Mouse (Mus musculus) mesoderm, embryonic 11.5 days (tissue): ENCODE measurements around the gene Ndufaf4.
"Not testable (repeated sequence)": the region's sequence is repeated elsewhere in the genome, so short reads cannot be mapped to it uniquely, and the experiment has no call there.

Experiments used
- DNase-seq: peaks from one replicate; pipeline ENCODE4 v3.0.0-alpha.2; 2012; ENCODE audit warnings: low read depth, low spot score

The Ndufaf4 gene

DNA sequence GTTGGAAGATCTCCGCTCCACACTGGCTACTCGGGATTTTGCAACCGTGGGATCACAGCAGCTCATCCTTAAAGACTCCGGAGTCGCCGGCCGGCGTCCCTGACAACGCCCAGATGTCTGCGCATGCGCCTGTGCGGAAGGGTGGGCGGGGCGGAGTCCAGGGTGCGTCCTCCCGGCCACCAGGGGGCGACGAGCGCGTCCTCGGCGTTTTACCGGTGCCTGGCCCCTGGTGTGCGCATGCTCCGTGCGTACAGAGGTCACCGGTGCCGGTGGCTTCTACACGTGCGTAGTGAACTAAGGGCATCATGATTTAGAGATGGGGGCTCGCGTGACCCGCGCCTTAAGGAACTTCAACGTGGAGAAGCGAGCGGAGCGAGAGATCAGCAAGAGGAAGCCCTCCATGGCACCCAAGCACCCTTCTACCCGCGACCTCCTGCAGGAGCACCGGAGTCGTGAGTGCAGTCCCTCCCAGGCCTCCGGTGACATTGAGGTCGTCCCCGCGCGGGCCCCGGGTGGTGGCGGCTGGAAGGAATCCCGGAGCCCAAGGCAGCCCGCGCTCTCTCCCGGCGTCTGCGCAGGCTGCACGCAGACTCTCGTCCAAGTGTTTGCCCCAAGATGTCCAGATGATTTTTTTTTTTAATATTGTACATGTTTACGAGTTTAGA is at the start of gene Ndufaf4:
Gene Ndufaf4, plus strand, starts transcription at position 233 of the 665 bp plus-strand sequence.
- DNase-seq, result peak; percentile 96

DNA sequence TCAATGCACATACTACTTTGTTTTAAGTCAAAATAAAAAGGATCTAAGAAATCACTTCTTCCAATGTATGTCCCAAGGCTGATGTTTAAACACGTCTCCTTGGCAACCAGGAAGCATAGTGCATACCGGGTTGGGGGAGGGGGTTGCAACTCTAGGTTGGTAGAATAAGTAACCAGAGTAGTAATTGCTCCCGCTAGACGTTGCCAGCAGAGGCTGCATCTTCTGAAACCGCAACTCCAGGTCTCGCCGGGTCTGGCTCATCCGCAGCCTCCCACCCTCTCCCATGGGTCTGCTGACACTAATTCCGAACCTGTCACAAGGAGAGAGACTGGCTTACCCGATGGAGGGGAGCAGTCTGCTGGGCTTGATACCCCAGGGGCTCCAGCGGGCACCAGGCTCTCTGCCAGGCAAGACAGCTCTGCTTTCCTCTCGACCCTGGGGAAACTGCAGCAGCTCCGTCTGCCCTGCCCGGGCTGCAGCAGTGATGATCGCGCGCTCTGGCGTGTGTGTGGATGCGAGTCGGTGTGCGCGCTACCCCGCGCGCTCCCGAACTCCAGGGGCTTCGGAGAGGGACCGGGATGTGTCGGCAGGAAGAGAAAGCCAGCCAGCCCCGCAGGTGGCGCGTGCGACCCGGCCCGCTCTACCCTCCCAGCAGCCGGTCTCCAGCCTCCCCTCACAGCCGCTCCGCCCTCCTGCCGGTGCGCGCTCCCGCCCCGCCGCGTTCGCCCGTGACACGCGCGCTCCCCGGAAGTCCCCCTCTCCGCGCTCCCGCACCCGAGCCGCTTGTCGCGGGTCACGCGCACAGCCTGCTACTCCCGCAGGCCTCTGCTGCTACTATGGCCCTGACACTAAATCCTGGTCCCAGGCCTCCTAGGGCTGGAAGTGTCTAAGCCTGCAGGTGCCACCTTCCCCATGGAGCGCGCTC is 47.2 kb upstream of the Ndufaf4 start, which contains the start of gene Klhl32:
Gene Klhl32, minus strand, starts transcription at position 724 of the 925 bp plus-strand sequence.
- DNase-seq, result peak; percentile 81

DNA sequence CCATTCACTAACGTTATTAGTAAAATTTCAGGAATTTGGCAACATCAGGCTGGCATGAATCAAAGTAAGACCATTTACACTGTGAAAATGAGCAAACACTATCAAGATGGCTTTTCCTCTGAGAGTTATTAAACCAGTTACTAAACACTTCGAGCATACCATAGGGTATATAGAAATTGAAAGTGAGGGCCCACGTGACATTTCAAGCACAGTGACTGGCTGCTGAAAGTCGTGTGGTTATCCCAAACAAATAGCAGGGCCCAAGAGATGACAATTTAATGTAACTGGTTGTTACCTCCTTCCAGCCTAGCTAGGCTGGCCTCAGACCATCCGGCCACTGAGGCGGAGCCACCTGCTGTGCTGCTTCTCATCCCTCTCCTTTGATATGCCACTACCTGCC is 32.2 kb upstream of the Ndufaf4 start:
- no peak for DNase-seq

DNA sequence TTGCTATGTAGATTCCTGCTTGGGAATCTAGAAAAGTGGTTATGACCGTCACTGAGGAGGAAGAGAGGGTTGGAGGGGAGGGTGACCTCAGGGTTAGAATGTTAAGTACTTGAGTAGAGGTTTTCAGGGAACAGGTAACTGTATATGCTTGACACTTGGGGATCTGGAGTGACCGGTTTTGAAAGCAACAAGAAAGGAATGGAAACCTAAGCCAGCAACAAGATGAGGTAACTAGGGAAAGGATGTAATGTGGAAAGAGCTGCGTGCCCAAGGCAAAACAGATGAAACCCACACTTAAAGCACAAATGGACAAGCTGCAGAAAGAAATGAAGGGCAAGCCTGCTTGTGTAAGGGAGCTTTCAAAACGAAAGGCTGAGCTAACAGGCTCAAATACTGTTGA is 28.7 kb upstream of the Ndufaf4 start:
- DNase-seq, result no peak

DNA sequence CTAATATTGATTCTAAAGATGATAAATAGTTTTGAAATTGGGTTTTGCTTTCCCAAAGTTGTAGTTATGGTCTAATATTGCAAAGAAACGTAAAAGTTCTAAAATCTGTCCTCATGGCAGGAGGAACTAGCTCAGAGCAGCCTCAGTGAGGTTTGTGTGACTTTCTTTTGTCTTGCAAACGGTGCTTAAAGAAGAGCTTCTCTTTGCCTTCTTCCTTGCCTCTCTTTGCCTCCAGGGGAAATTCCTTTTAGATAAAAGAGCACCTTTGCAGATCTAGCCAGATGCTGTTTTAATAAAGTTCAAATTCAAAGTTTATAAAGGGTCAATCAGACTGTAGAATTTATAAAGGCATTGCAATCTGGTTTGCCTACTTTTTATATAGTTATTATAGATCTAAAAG is 8.5 kb upstream of the Ndufaf4 start:
- DNase-seq, result not testable (repeated sequence)

DNA sequence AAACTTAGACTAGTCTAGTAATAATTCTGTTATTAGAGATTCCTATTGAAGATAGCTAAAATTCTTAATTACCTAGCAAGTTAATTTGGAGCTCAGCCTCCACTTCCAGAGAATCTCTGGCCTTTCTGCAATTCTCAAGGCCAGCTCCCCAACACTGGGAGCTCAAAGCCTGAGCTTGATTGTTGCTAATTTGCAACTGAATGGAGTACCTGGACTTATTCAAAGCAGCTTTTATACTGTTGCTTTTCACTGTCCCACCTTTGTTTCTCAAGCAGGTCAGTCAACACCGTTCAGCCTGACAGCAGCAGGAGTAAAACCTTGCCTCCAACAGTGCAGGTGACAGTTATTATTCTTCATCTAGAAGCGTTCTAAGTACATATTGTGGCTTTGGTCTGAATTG is 5.6 kb upstream of the Ndufaf4 start:
- DNase-seq, result not testable (repeated sequence)

DNA sequence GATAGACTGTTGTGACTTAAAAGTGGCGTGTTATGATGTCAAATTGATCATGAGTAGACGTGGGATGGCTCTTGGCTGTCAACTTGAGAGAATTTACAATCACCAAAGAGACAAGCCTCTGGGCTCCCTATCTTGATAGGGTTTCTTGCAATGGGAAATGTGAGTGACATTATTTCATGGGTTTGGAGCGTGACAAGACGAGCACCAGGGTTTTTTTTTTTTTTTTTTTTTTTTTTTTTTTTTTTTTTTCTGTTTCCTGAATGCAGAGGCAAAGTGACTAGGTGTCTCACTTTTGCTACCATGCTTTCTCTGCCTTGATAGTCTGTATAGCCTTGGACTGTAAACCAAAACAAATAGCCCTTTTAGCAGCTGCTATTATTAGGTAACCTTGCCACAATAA is 3.3 kb upstream of the Ndufaf4 start:
- no peak for DNase-seq

DNA sequence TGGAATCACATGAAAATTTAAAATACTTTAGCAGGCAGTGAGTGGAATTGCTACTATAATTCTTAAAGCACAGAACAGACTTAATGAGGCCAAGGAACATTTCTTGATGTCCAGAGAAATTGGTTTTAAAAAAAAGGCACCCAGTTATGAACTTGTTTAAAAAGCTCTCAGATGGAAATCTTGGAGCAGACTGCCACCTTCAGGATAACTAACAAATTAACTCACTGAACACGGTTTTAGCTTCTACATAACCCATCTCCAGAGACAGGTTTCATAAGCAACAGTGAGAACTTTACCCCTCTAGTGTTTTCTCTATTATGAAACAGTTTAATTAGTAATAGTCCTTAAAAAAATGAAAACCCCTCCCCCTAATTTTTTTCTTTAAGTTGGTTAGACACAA is 1.1 kb upstream of the Ndufaf4 start:
- DNase-seq, result peak; percentile 54

DNA sequence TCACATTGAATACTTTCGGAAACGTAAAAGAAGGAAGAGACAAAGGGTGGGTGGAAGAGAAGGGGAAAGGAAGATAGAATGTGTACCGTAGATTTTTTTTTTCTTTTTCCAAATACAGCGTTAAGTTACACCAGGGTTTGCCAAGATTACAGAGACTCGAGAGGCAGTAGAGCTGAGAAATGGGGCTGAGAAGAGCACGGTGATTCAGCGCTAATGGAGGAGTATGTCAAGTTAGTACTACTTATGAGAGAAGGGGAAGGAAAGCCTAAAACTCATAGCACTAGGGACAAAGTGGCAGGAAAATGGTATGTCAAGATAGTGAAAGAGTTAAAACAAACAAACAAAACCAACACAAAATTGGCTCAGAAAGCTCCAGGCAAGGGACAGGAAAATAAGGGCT is 532 bp upstream of the Ndufaf4 start:
- DNase-seq, result no peak

DNA sequence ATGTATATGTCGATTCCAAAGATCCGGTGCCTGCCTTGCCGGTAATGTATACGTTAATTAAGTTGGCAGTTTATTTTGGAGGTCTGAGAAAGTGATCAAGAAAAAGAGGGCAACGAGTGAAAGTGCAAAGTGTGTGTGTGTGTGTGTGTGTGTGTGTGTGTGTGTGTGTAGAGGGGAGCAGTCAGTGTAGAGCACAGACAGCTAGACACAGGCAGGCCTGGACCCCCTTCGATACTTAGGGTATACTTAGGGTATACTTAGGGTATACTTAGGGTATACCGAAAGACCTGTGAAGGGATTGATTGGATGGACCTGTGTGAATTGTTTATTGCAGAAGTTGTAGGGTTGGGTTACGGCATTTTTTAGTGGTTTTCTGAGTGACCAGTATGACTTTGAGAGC is 753 bp downstream of the Ndufaf4 start:
- no peak for DNase-seq

DNA sequence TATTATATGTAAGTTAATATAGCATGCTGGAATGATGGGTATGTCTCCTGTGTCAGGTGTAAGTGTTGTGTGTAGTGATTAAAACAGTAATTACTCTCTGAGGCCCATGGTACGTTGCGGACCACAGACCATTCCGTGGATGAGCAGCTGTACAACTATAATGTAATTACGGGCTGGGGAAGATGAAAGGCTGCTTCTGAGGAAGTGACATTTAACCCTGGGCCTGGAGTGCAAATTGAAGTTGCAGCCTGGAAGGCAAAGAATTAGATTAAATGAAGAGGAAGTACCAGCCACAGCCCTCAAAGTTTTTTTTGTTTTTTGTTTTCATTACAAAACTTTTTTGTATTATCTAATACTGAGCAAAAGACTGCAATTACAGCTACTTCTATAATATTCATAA is 1.3 kb downstream of the Ndufaf4 start:
- peak; percentile 20 for DNase-seq

DNA sequence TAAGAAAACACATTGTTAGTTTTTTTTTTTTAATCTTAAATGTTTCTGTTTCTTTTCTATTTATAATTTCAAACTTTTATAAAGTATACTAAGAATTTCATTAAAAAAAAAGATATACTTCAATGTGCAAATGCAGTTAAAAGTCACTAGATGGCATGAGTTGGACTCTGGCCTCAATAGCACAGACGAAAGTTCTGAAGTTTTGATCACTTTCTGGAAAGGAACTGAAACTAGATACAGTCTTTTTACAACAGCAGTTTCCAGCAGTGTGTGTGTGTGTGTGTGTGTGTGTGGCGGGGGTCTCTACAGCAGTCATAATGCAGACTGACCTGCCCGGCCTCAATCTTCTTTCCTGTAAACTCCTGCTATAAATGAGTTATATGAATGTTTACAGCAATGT is 9.9 kb downstream of the Ndufaf4 start:
- DNase-seq, result no peak

DNA sequence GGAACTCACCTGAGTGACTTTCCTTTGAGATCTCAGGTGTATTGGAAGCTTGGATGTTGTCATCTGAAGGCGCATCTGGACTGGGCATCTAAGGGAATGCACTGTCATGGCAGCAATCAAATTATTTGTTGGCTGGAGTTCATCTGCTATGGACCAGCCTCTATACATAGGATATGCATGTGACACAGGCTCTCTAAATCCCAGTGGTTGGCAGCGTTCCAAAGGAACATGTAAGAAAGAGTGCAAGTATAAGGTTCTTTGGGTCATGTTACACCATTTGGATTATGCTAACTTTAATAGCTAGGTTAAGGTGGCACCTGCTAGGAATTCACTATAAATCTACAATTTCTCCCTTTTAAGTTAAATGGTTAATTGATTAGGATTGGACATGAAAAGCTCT is 17.7 kb downstream of the Ndufaf4 start:
- no peak for DNase-seq

DNA sequence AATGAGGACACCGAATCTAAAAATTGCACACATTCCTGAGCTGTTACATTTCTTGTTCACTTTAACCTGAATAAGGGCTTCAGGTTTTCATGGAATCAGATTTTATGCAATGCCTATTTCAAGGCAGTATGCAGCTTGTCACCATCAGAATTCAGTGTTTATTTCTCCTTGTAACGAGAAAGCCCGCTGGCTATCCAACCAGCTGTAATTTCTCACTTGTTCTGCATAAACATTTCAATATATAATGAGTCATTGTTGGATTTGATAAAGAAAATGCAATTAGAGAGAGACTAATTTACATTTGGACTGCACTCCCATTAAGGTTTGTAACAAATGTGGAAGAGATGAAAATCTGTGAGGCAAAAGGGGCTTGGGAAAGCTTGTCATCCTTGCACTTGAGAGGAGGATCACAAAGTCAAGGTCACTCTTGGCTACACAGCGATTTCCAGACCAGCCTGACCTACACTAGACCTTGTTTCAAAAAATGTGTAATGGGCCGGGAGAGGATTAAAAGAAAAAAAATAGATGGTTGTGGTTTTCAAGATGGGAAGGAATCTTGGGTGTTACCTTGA is 22.2 kb downstream of the Ndufaf4 start:
- DNase-seq, result no peak

DNA sequence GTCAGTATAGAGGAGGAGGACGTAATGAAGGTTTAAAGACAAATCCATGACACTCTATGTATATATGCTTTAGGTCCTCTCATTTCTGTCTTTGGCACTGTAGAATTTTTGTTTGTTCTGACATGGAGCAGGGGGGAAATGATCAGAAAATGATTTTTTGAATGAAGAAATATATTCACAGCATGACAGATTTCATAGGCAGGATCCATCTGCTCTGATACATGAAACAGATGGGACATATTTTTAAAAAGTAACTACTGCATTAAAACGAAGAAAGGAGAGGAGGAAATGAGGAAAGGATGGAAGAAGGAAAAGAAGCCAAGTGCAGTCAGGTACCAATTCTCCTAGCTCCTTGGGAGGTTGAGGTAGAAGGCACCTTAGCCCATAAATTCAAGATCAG is 26.8 kb downstream of the Ndufaf4 start:
- no peak for DNase-seq

DNA sequence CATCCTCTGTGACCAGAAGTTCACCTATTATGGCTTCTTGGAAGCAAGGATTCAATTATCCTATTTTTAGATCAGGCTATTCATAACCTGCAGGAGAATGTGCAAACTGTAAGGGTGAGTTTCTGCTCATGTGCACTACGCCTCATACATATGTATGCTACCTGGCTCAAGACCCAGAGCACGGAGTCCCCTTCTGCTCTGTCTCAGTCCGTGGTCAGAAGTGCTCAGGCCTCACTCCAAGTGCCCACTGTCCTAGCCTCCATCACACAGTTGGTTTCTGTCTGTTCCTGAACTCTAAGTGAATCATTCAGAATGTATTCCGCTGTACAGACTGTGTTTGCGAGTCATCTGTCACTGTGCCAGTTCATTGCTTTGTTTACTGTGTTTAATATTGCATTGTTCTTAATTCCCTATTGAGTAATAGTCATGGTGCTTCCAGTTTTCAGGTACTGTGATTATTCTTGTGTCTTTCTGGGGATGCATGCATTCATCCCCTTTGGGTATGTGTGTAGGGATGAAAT is 30.4 kb downstream of the Ndufaf4 start:
- DNase-seq, result no peak

DNA sequence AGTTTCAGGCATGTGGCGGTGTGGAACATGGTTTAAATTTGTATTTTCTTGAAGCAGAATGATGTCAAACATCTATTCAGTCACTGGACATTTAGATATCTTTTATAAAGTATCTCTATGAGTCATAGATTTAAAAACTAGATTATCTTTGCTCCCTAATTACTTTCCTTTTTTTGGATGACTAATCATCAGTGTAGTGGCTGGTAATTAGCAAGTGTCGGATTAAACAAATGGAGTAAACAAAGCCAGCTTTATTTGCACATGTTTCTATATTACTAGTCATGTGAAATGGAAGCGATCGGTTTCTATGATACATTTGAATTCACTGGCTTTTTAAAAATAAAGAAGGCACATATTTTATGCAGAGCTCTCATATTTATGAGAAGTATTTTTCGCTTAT is 31.0 kb downstream of the Ndufaf4 start:
- no peak for DNase-seq

DNA sequence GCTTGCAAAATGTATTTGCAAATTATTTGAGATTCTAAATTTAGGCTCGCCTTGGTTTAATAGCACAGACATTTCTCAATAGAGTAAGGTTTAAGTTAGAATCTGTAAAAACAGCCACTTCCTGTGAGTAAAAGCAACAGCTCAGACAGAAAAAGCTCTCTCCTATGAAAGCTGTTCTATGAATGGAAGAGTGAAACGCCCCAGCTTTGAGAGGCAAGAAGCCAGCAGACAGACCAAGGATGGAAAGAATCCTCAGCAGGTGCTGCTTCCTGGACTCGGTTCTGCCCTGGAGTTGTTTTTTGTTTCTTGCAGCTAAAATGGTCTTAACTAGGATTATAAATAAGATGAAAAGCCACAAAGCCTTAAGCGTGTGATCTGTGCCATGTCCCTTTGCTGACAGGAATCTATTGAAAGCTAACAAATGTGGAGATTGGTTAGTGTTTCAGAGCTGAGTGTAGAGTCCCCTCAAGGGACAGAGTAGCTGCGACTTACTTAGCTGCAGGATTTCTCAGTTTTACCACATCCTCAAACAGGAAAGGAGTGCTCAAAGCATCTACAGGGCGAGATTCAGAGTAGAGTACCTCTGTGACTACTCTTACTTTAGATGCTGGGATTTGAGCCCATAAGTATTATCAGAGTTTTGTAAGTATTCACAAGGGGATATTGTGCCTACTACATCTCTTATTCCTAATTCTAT is 45.0 kb downstream of the Ndufaf4 start:
- no peak for DNase-seq
